Mouse (Mus musculus) Muller cell, postnatal 12 days (primary cell): Measurements from ENCODE around the gene Isoc2a.
"Not testable (repeated sequence)": the region's sequence is repeated elsewhere in the genome, so short reads cannot be mapped to it uniquely, and the experiment has no call there.

ENCODE experiments used
- DNase-seq: peaks from one replicate; pipeline ENCODE4 v3.0.0-alpha.2; 2015; ENCODE audit errors: inconsistent ontology term

Isoc2a gene

DNA sequence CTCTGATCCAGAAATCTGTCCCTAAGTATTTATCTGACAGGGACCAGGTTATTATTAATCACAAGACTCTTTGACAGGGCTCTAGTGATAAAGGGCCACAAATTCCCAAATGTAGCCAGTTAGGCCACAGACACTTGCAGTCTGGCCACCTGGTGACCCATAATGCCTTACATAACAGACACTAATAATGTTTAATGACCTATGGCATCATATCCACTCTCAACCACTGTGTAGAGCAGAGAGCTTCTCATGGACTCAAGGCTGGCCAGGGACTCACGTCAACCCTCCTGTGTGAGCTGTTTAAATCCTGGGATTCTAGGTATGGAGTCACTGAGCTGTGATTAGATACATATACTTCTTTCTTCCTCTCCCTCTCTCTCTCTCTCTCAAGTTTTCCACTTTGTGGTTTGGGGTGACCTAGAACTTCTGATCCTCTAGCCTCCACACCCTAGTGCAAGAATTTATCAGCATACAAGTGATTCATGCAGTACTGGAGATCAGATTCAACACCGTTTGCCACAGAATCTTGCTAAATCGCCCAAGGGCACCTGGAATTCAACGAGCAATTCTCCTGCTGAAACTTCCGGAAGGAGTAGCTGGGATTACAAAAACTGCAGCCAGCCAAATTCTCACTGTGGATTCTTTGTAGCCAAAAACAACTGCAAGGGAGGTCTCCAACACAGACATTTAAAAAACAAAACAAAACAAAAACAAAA, 12.7 kb upstream of the Isoc2a start:
- peak; percentile 22 for DNase-seq

- DNase-seq: no peak
Observed at GRCm38 (mm10) chr7:4865090-4865489, 11.9 kb upstream of the Isoc2a start.

GRCm38 (mm10) chr7:4865579-4866493, 11.1 kb upstream of the Isoc2a start:
- peak; percentile 99 for DNase-seq

GRCm38 (mm10) chr7:4866631-4867180, 10.2 kb upstream of the Isoc2a start:
- no peak for DNase-seq

DNA sequence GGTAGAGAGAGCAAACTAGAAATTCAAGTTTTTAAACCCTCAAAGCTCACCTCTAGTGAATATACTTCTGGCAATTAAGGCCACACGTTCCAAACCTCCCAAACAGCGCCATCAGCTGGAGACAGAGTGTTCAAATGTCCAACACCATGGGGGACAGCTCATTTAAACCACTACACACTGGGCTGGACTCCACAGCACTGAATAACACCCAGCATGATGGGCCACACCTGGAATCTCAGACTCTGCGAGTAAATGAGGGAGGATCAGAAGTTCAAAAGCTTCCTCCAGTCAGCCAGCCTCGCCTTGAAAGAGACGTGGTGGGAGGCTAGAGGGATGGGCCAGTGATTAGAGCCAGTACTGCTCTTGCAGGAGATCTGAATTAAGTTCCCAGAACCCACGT, 6.8 kb upstream of the Isoc2a start, which contains the start of gene Isoc2b:
Gene Isoc2b, minus strand, starts transcription at position 126 of the 400 bp plus-strand sequence.
- no peak for DNase-seq

DNA sequence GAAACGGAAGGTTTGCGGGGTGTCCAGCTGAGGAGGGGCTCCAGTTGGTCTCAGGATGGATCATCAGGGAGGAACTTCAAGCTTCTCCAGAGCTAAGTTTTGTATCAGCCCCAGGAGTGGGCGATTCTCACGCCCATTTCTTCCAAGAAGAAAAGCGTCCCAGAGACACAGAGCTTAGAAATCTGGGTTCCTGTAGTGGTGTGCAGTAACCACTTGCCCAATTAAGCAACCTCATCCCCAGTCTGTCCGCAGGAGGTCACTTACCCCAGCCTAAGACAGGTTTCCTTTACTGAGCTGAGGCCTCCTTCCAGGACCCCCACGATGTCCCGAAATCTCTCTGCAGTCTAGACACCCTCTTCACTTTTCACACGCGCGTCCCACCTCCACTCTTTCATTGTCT, 273 bp downstream of the Isoc2a start:
- no peak for DNase-seq

DNA sequence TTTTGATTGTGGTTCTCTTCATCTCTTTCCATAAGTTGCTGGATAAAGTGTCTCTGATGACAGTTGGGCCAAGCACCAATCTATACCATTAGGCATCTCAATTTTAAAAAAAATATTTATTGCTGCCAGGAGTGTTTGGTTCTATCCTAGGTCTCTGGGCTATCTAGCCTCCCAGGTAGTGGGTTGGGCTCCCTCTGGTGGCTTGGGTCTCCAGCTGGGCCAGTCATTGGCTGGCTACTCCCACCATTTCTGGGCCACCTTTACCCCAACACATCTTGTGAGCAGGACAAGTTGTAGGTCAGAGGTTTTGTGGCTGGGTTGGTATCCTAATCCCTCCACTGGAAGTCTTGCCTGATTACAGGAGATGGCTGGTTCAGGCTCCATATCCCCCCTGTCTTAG, 1.2 kb downstream of the Isoc2a start:
- DNase-seq: no peak

DNA sequence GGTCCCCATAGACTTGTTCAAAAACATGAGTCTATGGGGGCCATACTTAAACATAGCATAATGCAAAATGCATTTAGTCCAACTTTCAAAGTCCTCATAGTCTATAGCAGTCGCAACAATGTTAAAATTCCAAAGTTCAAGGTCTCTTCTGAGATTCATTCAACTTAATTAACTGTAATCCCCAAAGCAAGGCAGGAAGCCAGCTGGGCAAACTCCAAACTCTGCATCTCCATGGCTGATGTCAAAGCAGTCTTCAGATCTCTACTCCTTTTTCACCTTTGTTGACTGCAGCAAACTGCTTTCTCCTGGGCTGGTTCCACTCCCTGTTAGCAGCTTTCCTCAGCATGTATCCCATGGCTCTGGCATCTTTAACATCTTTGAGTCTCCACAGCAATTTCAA, 2.1 kb downstream of the Isoc2a start:
- not testable (repeated sequence) for DNase-seq

- no peak for DNase-seq
Observed at GRCm38 (mm10) chr7:4886680-4887079, 9.7 kb downstream of the Isoc2a start.

GRCm38 (mm10) chr7:4895186-4895585, 18.2 kb downstream of the Isoc2a start:
- DNase-seq: no peak

- no peak for DNase-seq
Observed at GRCm38 (mm10) chr7:4898851-4899648, 22.1 kb downstream of the Isoc2a start.

DNA sequence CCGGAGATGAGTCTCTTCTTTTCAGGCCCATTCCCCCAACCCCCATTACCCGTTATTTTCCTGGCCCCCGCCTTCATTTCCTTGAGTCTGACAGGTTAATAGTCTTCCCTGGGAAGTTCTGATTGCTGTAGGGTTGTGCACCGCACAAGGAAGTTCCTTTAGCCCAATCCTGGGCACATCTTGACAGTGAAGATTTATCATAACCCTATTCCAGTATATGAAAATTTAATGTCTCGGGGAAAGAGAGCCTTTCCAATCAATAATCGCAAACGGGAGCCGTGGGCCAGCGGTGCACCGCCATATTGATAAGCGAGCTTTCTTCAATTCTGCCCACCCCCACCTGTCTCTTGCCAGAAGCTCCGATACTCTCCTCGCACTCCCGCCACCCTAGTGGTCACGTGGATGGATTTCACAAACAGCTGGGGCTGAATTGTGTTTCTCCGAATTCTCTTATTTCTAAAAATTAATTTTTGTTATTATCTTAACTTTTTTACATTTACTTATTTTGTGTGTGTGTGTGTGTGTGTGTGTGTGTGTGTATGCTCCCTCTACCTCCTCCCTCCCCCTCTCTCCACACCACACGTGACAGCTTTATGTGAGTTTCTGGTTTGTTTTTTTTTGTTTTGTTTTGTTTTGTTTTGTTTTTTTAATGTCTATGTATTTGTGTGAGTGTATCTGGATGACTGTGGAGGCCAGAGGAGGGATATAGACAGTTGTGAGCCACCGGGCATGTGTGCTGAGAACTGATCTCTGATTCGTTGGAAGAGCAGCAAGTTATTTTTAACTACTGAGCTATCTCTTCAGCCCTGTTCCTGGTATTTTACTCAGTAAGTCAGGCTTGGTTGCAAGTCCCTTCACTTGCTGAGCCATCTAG, 22.9 kb downstream of the Isoc2a start:
- DNase-seq: no peak

- DNase-seq: no peak
Observed at GRCm38 (mm10) chr7:4900523-4900851, 23.5 kb downstream of the Isoc2a start.

DNA sequence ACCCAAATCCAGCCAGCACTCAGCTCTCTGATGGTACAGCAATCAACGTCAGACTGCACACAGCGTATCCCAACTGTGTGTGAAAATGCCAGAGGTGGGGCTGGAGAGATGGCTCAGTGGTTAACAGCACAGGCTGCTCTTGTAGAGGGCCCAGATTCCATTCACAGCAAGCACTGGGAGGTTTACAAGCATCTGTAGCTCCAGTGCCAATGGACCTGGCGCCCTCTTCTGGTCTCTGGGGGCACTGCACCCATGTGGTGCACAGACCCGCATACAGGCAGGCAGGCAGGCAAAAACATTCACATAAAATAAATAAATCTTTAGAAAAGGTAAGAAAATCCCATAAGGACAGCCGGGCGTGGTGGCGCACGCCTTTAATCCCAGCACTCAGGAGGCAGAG, 24.2 kb downstream of the Isoc2a start:
- no peak for DNase-seq

GRCm38 (mm10) chr7:4902404-4902803, 25.5 kb downstream of the Isoc2a start:
- DNase-seq: no peak

DNA sequence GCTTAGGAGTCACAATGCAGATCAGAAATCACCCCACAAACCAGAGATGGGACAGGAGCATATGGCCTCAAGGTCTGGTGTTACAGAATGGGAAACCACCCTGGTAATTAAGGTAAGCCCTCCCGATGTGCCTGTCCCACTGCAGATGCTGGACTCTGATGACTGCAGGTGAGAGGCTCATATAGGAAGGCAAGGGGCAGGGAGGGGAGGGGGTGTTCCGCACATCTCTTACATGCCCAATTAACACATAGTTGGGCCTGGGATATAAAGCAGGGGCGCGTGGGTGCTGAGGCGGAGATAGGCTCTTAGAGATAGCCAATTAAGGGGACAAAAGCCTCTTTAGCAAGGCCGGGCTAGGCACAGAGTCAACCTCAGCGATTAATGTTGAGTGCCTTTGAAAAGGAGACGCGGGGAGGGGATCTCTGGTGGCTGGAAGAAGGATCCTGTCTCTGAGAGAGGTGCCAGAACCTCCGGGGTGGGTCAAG, 29.6 kb downstream of the Isoc2a start, which contains the start of gene Gm36210:
Gene Gm36210, minus strand, starts transcription at position 51 of the 485 bp plus-strand sequence.
- no peak for DNase-seq

- DNase-seq: peak; percentile 38
Observed at GRCm38 (mm10) chr7:4911561-4911960, 34.6 kb downstream of the Isoc2a start.

DNA sequence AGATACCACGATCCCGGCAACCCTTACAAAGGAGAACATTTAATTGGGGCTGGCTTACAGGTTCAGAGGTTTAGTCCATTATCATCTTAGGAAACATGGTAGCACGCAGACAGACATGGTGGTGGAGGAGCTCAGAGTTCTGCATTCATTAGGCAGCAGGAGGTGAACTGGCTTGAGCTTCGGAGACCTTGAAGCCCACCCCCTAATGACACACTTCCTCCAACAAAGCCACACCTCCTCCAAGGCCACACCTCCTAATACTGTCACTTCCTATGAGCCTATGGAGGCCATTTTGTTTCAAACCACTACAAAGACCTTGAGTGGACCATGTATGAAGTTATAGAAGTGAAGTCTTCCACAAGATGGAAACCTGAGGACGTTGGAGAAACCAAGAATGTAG, 35.3 kb downstream of the Isoc2a start:
- no peak for DNase-seq

GRCm38 (mm10) chr7:4915007-4915665, 38.2 kb downstream of the Isoc2a start, which contains the start of gene Zfp628:
Gene Zfp628 (plus strand): TSS chr7:4915217.
- DNase-seq: peak; percentile 95
